Mouse (Mus musculus) kidney, postnatal 36 days (tissue): ENCODE data around the gene Phf5a.

Experiments used
- DNase-seq, 2 experiments: peaks; one replicate each; pipeline ENCODE4 v3.0.0; 2021 to 2022; ENCODE audit warnings: mixed read lengths in 2 of 2

Gene Phf5a

DNA sequence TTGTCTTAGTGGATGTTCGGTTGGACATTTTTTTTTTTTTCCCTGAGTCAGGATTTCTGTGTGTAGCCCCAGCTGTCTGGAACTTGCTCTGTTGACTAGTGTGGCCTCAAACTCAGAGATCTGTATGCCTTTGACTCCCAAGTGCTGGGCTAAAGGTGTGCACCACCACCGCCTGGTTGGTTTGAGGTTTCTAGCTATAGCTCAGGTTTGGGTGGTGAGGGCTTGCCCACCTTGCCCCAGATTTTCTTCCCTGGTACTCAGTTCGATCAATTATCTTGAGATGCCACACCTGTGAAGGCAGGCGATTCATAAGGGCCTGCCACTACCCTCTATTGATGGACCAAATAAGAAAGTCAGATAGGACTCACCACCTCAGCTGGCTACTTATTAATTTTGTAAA, 24.6 kb downstream of the Phf5a start:
- DNase-seq: no peak

DNA sequence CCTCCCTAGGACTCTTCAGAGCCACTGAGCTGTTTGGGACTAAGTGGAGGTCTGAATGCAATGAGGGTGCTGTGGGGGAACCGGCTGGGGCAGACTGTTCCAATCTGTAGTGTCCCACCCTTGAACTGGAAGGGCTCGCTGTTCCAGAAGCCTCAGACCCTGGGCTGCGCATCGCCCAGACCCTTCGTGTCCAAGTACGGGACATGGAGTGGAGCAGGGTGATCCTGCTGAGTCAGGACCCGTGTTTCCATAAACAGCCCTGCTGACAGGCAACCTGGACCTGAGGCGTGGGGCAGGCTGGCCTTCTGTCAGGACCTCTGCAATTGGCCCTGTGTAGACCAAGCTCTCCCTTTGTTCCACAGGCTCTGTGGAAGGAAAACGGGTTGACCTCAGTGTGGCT, 25.0 kb downstream of the Phf5a start:
- DNase-seq: peak; percentile 45 to 61

DNA sequence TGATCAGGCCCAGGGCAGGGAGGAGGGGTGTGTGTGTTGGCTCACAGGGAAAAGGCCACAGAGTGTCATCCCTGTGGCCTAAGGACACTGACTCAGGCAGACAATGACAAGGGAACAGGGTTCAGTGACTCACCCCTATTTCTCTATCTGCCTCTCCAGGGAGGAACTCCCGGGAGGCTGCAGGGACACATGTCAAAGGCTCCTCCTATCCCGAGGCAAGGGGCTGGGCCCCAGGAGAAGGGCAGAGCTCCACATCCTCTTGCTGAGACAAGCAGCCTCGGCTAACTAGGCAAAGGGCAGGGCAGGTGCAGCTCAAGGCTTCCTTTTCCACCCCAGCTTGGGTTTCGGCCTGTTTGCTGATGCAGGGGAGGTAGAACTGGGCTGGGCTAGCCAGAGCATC, 26.0 kb downstream of the Phf5a start:
- DNase-seq: peak; percentile 80 to 92

DNA sequence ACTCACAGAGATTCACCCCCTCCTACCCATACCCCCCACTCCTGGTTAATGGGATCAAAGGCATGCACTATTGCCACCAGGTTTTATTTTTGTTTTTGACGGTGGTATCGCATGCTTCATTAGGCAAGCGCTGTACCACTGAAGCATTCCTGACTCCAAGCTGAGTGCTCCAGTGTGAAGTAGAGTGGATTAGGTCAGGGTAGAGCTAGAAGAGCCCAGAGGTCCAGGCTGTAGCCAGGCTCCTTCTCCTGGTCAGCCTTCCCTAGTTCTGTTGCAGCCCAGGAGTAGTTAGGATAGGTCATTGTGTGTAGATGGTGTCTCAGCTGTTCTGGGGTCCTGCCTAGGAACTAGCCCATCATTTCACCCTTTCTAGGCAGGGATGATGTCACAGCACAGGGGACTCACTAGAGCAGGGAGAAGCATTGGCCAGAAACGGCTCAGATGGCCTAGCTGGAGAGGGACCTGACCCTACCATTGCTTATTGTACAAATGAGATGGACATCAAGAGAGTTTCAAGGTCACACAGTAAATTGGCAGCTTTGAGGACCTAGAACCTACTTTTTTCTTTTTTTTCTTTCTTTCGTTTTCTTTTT, 26.6 kb downstream of the Phf5a start:
- no peak for DNase-seq

DNA sequence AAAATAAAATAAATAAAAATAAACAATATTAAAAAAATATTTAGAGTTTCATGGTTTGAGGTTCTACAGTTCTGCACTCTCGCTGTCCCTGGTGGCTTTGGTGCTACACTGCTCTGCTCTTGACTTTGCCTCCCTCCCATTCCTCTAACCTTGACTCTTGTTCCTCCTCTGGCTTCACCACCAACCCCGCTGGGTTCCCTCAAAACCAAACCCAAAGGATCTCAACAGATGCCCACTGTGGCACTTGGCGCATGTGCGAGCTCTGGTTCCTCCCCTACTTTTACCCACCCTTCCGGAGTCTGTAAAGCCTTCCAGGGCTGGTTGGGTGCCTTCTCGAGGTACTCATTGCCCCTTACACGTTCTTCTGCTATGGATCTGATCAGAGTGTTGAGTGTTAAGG, 29.4 kb downstream of the Phf5a start:
- no peak for DNase-seq

DNA sequence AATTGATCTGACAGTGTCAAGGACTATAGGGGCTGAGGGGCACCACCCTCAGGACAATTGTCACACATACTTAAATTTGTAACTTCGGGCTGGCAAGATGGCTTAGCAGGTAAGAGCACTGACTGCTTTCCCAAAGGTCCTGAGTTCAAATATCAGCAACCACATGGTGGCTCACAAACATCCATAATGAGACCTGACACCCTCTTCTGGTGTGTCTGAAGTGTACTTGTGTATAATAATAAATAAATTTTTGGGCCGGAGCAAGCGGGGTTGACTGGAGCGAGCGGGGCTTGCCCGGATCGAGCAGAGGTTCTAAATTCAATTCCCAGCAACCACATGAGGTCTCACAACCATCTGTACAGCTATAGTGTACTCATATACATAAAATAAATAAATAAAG, 31.4 kb downstream of the Phf5a start:
- no peak for DNase-seq

DNA sequence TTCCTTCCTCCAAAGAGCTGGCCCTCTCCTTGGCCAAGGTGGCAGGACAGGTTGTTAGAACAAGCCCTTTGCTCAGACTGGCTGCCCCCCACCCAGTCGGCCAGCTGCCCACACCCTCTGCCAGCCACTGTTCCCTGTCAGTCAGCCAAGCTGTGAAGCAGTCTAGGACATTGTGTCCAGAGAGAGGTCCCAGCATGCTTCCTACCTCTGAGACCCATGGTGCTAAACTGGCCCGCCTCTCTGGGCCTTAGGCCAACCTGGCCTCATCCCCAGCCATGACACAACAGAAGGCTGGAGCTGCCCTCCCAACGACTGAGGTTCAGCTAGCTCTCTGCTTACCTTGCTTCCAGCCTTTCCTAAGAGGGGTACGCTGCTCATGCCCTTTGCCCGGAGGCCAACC, 32.1 kb downstream of the Phf5a start:
- DNase-seq: peak; percentile 95 to 98

DNA sequence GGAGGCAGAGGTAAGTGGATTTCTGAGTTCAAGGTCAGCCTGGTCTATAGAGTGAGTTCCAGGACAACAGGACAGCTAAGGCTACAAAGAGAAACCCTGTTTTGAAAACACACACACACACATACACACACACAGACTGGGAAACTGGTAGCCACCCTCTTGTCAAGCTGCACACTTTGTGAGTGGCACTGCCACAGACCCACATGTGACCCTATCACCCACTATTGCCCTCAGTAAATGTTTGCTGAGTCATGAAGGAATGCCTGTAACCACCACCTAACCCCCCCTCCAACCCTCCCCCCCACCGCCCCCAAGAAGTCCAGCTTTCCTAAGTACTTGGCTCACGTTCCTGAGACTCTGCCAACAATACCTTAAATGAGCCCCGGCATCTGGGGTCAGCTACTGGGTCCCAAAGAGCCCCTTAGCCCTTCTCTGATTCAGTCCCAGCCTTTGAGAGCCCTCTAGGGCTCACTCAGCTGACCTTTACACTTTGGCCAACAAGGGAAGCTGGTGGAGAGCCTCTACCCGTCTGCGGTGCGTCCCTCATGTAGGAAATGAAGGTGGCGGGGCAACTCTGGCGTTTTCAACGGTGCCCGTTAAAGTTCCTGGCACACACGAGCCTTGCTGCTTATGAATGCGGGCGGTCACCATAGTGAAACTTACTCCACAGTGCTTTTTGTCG, 33.0 kb downstream of the Phf5a start:
- DNase-seq: peak; percentile 61 to 83

DNA sequence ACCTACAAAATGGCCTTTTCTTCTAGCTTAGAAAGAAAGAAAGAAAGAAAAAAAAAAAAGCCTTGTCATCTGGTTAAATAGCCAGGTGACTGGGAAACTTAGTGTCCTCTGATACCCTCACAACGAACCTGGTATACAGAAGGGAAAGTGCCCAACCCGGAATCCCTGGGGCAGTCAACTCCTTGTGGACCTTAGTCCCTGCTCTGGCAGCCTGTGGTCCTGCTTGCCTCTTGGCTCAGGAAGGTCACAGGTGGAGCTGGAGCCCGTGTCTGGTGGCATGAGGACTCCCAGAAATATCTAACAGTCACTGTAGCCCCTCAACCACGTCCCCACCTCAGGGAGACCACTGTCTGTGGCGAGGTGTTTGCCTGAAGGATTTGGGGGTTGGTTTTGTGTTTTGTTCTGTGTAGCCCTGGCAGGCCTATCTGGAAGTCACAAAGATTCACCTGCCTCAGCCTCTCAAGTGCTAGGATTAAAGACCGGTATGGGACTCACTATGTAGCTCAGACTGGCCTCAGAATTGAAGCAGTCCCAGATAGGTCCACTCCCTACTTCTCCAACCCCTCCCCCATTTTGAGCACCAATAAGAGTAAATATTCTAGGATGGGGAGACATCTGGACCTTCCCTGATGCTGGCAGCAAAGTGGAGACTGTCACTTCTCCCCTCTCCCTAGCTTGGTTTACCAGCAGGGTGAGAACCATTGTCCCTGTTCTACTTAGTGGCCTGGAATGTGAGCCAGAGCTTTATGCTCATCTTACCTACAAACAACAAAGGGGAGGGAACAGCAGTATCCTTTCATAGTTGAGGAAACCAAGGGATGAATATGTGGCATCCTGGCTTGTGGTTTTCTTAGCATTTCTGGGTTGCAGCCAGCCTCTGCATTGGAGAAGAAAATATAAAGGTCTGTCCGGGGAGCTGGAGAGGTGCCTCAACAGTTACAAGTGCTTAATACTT, 34.5 kb downstream of the Phf5a start:
- peak; percentile 70 to 74 for DNase-seq

DNA sequence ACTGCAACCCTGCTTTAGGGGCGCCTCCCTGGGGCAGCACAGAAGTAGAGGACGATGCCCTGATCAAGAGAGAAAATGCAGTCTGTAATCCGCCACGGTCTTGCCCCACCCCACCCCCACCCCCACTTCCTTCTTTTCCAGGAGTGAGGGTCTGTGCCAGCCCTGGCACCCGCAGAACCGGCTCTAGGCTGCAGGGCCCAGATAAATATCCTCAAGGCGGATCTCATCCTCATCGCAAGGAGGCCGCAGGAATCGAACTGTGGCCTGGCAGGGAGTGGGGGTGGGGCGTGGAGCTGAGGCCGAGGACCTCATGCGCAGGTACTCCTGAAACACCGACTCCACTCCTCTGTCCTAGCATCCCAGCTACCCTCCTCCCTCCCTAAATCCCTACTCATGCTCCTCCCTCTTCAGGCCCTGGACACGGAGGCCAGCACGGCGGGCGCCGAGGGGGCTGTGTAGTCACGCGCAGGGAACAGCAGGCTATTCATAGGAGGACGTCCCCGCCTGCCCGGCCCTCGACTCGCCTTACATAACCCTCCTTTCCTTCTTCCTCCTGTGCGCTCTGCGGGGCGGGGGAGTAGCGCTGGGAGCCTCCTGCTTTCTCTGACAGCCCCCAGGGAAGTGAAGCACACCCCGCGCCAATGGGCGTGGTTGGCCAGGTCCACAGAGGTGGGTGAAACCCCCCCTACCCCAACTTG, 35.4 kb downstream of the Phf5a start:
- DNase-seq: peak; percentile 94 to 98

DNA sequence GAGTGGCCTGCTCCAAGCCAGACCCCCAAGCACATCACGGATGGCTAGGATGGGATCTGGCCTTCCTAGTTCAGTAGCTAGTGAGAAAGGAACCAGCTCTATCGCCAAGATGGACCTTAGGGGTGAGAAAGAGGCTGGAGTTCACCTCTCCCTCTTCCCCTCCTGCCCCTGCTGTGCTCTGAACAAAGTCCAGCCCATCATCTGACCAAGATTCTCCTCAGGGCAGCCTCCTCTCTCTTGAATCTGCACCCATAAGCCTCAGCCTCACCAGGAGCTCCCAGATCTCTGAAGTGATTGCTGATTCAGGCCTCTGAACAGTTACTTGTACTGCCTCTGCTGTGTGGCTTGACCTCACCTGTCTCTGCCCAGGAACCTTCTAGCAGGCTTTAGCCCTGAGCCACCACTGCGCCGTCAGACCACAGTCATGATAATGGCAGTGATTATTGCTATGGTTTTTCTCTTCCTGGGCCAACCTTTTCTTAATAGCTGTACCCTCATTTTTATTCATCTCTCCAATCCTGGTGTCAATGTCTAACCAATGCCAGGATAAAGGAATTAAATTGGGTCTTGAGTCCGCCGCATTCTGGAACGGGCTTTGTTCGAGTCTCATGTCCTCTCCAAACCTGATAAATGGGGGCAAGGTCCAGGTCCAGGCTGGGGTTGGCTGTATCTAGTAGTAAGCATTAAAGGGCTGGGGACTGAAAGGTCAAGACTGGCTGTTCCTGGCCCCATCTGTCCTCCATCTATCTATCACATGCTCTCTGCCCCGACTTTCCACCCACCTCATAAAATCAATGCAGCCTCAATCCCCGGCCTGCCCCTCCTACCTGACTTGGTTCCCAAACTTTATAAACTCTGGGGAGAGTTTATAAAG, 36.5 kb downstream of the Phf5a start:
- peak; percentile 66 to 85 for DNase-seq

DNA sequence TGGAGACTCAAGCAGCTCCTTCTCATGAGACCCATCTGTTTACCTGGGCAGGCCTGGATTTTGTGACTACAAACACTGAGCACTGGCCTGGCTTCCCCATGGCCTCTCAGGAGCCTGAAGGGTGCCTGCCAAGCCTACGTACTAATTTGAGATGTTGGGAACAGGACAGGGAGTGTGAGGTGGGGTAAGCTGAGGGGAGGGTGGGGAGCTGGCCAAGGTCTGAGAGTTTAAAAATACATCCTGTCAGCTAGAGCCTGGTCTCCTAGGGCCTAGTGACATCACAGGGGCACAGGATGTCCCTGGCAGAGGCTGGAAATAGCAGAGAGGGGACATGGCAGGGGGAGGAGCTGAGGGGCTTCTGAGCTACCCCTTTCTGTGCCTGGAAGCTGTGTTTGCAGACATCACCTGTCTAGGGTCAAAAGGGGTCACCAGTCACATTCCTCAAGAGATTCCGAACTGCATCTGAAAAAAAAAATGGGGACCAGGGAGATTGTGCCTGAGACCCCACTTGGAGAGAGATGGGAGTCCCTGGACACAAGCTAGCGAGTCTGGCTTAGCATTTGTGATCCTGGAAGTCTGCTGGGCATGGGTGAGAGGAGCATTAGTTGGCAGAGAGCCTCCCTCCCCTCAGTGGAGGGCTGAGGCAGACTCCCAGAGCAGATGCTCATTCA, 37.4 kb downstream of the Phf5a start:
- DNase-seq: peak in 1 of 2 experiments; percentile 76

DNA sequence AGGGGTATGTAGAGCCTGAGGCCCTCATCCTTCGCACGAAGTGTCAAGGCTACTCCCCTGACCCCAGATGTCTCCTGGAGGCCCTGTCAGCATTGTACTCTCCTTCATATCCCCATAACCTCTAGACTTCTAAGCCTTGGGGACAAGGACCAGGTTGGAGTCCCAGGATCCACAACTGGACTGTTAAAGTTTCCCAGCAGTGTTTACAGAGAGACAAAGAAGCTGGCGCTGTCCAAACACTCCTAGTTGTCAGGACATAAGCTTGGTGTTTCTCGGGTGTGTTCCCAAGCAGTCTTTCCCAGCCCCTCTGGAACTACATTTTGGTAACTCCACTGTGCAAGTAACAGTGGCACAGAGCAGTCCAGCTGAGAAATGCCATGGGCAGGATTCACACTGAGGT, 38.2 kb downstream of the Phf5a start:
- DNase-seq: no peak

DNA sequence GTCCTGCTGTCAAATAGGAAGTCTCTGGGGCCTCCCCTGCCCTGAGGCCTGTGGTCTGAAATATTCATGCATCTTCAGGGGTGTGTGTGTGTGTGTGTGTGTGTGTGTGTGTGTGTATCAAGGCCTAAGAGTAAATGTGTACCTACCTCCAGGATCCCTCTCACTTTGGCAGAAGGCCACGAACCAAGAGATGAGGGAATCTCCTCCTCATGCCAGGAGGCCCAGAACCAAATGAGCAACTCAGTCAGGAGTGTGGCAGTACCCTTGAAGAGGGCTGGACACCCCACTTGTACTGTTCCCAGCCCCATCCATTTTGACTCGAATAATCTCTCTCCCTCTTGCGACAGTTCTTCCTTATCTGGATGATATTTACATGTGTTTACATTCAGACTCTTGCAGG, 39.5 kb downstream of the Phf5a start:
- DNase-seq: peak; percentile 55 to 73

DNA sequence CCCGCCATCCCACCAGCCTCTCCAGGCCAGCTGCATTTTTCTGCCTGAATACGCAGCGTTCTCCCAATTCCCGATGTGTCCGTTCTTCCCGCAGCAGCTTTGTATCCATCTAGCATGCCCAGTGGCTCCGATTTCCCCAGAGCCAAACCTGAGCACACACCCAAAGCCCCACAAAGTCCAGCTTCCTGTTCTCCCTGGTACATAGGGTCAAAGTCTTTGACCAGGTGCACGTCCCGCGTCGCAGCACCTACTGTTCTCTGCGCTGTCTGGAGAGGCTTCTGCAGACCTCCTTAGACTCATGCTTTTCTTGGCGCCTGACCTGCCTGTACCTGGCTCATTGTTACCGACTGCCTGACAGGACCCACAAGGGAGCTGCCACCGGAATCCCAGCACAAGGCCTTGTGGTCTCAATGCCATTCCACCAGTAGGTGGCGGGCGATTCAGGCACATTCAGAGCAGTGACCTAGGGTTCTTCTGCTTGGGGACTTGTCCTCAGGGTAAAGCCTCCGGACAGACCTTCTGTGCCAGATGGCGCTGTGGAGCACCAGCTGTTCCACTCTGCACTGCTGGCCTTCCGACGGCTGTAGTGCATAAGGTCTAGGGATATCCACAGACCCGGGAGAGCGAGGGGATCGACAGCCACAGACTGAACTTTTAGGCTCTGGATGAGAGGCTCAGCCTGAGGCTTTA, 40.4 kb downstream of the Phf5a start:
- peak; percentile 96 to 97 for DNase-seq

DNA sequence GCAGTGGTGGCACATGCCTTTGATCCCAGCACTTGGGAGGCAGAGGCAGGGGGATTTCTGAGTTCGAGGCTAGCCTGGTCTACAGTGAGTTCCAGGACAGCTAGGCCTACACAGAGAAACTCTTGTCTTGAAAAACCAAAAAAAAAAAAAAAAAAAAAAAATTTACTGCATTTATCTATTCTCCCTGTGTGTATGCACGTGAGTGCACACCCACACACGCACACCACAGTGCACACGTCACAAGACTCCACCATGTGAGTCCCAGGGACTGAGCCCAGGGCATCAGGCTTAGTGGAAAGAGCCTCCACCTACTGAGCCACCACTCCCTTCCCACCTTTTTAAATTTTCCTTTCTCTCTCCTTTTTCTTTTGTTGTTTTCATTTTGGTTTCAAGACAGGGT, 41.2 kb downstream of the Phf5a start:
- no peak for DNase-seq

DNA sequence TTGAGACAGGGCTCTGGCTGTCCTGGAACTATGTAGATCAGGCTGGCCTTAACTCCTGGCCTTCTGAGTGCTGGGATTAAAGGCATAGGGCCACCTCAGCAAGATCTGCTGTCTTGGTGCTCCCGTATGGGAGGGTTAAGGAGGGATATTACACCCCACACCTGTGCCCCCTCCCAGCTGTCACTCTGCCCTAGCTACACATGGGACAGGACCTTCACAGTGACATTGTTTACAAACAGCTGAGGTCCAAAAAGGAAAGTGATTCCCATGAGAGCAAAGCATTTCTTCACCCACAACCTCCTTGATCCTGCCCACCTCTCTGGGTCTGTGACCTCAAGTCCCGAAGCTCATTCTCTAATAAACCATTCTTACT, 42.5 kb downstream of the Phf5a start:
- no peak for DNase-seq

DNA sequence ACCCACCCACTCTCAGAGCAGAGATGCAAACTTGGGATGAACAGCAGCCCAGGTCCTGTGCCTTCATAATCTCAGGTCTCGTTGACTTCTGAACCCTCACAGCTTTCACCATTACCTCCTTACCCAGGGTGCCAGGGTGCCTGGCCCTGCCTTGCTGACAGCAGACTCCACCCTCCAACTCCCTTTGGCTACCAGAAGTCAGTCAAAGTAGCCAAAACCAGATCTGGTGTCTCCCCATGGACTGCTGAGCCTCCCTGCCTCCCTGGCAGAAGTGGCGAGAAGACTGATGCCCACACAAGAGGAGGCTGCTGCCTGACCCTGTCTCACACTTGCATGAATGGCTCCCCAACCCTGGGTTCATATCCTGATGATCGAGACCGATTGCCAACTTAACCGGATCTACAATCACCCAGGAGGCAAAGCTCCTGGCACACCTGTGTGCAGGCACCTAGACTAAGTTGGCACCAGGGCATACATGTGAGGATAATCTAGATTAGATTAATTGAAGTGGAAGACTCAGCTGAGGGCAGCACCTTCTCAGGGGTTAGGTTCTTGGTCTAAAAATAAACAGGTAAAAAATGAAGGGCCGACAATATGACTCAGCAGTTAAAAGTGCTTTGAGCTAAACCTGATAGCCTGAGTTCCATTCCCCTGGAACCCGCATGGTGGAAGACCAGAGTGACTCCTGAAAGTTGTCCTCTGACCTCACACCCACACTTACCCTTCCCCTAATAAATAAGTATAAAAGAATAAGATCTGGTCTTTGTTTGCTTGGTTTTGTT, 43.1 kb downstream of the Phf5a start:
- no peak for DNase-seq

DNA sequence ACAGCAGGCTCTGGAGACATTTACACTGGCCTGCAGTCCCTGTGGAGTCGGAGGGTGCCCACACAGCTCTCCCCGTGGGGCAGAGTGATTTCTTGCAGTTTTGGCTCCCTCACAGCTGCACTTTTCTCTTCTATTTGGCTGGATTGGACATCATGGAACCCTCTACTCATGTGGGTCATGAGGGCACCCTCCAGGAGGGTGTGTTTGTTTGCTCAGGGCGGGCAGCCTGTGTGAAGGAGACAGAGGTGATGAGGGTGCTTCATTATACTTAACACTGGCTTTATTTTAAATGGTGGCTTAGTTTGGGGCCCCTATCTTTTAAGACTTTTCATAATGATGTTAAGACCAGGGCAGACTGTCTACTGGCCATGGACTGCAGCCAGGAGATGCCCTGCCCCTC, 46.9 kb downstream of the Phf5a start:
- no peak for DNase-seq

DNA sequence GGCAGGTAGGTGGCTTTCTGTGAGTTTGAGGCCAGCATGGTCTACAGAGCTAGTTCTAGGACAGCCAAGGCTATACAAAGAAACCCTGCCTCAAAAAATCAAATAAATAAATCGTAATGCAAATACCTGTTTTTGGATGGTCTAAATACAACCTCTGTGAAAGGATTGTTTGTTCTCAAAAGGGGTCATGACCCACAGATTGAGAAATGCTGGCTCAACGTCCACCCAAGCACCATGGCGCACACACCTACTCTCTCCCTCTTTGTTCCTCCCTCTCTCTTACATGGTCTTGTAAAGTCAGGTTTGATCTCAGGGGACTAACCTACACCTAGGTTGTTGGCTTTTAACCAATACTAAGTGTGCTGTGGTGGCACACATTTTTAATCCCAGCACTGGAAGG, 49.1 kb downstream of the Phf5a start:
- no peak for DNase-seq
